Mouse (Mus musculus) forebrain, embryonic 11.5 days (tissue): Measurements from ENCODE around the gene Neurl1a. TPM values are rescaled to one million over a fixed set of nuclear protein-coding genes. Genes with fewer than 3 reads are reported as not detected.

Experiments used
- ATAC-seq: fragments of 200-750 bp; cut with Nextera tagmentation; replicated peaks from 2 replicates; pipeline ENCODE4 v1.8.0; 2017; ENCODE audit warnings: moderate TSS enrichment; ENCODE audit not compliant: low FRiP score
- DNase-seq: peaks from one replicate; pipeline ENCODE4 v3.0.0-alpha.2; 2017; ENCODE audit warnings: low spot score
- H3K27ac ChIP-seq: fragments of 300-500 bp; sonication (generic); 2 replicates; pipeline ENCODE4 v1.5.1; 2014; ENCODE audit warnings: low read depth, low read length
- H3K27me3 ChIP-seq: fragments of 300-500 bp; sonication (generic); 2 replicates; pipeline ENCODE4 v1.6.1; 2014; ENCODE audit warnings: mild to moderate bottlenecking, low read length, mixed read lengths; ENCODE audit not compliant: control insufficient read depth, insufficient read depth
- H3K36me3 ChIP-seq: fragments of 300-500 bp; sonication (generic); 2 replicates; pipeline ENCODE4 v1.6.1; 2014; ENCODE audit warnings: mild to moderate bottlenecking, low read length, moderate library complexity, mixed read lengths; ENCODE audit not compliant: control insufficient read depth, insufficient read depth
- H3K4me1 ChIP-seq: fragments of 300-500 bp; sonication (generic); replicated peaks from 2 replicates; pipeline ENCODE4 v1.6.1; 2014; ENCODE audit warnings: low read length, mixed read lengths; ENCODE audit not compliant: control insufficient read depth, insufficient read depth
- H3K4me2 ChIP-seq: fragments of 300-500 bp; sonication (generic); 2 replicates; pipeline ENCODE4 v1.6.1; 2014; ENCODE audit warnings: low read depth, mild to moderate bottlenecking, low read length, moderate library complexity, mixed read lengths; ENCODE audit not compliant: severe bottlenecking
- H3K4me3 ChIP-seq: fragments of 300-500 bp; sonication (generic); 2 replicates; pipeline ENCODE4 v1.5.1; 2014; ENCODE audit warnings: low read depth, low read length
- H3K9ac ChIP-seq: fragments of 300-500 bp; sonication (generic); 2 replicates; pipeline ENCODE4 v1.6.1; 2014; ENCODE audit warnings: low read length
- H3K9me3 ChIP-seq: fragments of 300-500 bp; sonication (generic); 2 replicates; pipeline ENCODE4 v1.6.1; 2016; ENCODE audit warnings: low read length, mixed read lengths; ENCODE audit not compliant: control insufficient read depth
- WGBS: fragments of 180-500 bp; shearing (Covaris S2); extraction: QIAGEN DNeasy Blood & Tissue Kit; methylation state at CpG from one replicate; pipeline ENCODE4 v1.1.7; 2014; 5-methylcytosine and 5-hydroxymethylcytosine counted together
- polyA plus RNA-seq: library from polyadenylated mRNA; unstranded; fragments of >200 nt; fragmentation: Nextera tagmentation; extraction: Ambion mirVana; gene quantifications from 2 replicates; pipeline ENCODE4 v1.2.1, GENCODE M21; 2014

Neurl1a gene
- polyA plus RNA-seq, 1 experiment from 2014 or later: 3.7 TPM

DNA sequence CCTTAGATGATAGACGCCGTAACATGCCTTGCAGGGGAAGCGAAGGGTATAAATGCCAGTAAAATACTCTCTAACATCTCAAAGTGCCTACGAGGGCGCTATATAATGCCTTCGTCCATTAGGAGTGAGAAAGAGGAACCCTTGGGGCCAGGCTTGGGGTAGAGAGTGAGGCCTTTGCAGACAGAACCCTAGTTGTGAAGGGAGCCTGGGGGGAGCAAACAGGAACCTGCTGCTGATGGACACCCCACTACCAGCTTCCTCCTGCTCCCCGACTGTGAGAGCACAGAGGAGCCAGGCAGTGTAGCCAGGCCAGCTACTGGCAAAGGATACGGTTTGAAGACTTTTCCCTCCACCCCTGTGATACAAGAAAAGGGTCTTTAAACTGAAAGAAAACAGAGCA lies 85.0 kb downstream of the Neurl1a start:
- no peaks in the 10 kb centered on the region; the same call in 1 of the 2 replicates for H3K36me3 ChIP-seq
- no peaks in the 10 kb centered on the region for H3K4me1 ChIP-seq
- 92% methylated on average over 8 of the region's 8 CpGs for WGBS
- H3K9ac ChIP-seq: no peak overlapping the region
- no peak for ATAC-seq
- H3K4me3 ChIP-seq: no peak overlapping the region
- H3K27ac ChIP-seq: no peak overlapping the region
- H3K4me2 ChIP-seq: no peak overlapping the region
- no peaks in the 10 kb centered on the region for H3K9me3 ChIP-seq
- no peaks in the 10 kb centered on the region for H3K27me3 ChIP-seq
- DNase-seq: no peak

GRCm38 (mm10) chr19:47264322-47265092 lies 85.9 kb downstream of the Neurl1a start:
- no peak overlapping the region for H3K27ac ChIP-seq
- H3K4me3 ChIP-seq: no peak overlapping the region
- H3K27me3 ChIP-seq: no peaks in the 10 kb centered on the region
- DNase-seq: peak; percentile 87
- ATAC-seq: peak; percentile 53
- no peaks in the 10 kb centered on the region for H3K9me3 ChIP-seq
- no peak overlapping the region for H3K4me2 ChIP-seq
- H3K4me1 ChIP-seq: no peaks in the 10 kb centered on the region
- no peak overlapping the region for H3K9ac ChIP-seq
- H3K36me3 ChIP-seq: no peaks in the 10 kb centered on the region; the same call in 1 of the 2 replicates
- 45% methylated on average over 11 of the region's 11 CpGs for WGBS

GRCm38 (mm10) chr19:47266070-47266801 lies 87.6 kb downstream of the Neurl1a start:
- Histone ChIP-seq H3K4me2 (no peak overlapping the region), H3K27ac (no peak overlapping the region), H3K36me3 (no peaks in the 10 kb centered on the region; the same call in 1 of the 2 replicates), H3K9ac (no peak overlapping the region), H3K4me1 (no peaks in the 10 kb centered on the region), H3K27me3 (no peaks in the 10 kb centered on the region), H3K4me3 (no peak overlapping the region), H3K9me3 (no peaks in the 10 kb centered on the region)
- WGBS: 92% methylated on average over 18 of the region's 18 CpGs
- no peak for DNase-seq
- no peak for ATAC-seq

GRCm38 (mm10) chr19:47267066-47267465 lies 88.4 kb downstream of the Neurl1a start:
- no peaks in the 10 kb centered on the region for H3K9me3 ChIP-seq
- no peaks in the 10 kb centered on the region for H3K4me1 ChIP-seq
- DNase-seq (no peak), ATAC-seq (no peak)
- no peak overlapping the region for H3K9ac ChIP-seq
- H3K27me3 ChIP-seq: no peaks in the 10 kb centered on the region
- no peak overlapping the region for H3K27ac ChIP-seq
- no peak overlapping the region for H3K4me2 ChIP-seq
- H3K36me3 ChIP-seq: no peaks in the 10 kb centered on the region; the same call in 1 of the 2 replicates
- 90% methylated on average over 21 of the region's 21 CpGs for WGBS
- H3K4me3 ChIP-seq: no peak overlapping the region

- Histone ChIP-seq H3K36me3 (no peaks in the 10 kb centered on the region; the same call in 1 of the 2 replicates), H3K27me3 (no peaks in the 10 kb centered on the region), H3K9ac (no peak overlapping the region), H3K4me1 (no peaks in the 10 kb centered on the region), H3K27ac (no peak overlapping the region), H3K4me3 (no peak overlapping the region), H3K4me2 (no peak overlapping the region), H3K9me3 (no peaks in the 10 kb centered on the region)
- ATAC-seq (no peak), DNase-seq (no peak)
- WGBS: 48% methylated on average over 8 of the region's 8 CpGs
These were observed 91.1 kb downstream of the Neurl1a start for GRCm38 (mm10) chr19:47269729-47270128.

- Histone ChIP-seq H3K36me3 (no peaks in the 10 kb centered on the region; the same call in 1 of the 2 replicates), H3K9ac (no peak overlapping the region), H3K4me1 (no peaks in the 10 kb centered on the region), H3K4me2 (no peak overlapping the region), H3K27me3 (no peaks in the 10 kb centered on the region), H3K27ac (no peak overlapping the region), H3K9me3 (no peaks in the 10 kb centered on the region), H3K4me3 (no peak overlapping the region)
- no peak for ATAC-seq
- WGBS: 85% methylated on average over 9 of the region's 9 CpGs
- DNase-seq: no peak
These were observed 91.9 kb downstream of the Neurl1a start for GRCm38 (mm10) chr19:47270520-47270919.

DNA sequence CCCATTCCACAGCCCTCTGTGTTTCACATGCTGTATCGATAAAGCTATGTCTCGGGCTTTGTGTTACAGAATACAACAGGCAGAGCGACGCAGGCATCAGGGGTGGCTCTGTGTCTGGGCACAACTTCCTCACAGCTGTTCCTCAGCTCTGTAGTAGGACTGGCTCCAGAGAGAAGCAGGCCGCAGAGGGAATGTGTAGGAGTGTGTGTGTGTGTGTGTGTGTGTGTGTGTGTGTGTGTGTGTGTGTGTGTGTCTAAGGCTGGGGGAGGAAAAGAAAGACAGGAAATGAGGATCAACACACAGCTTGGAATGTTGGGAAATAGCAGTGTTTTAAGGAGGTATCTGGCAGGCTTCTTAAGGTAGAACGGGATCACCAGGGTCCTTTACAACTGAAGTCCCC lies 98.1 kb downstream of the Neurl1a start:
- DNase-seq (no peak), ATAC-seq (no peak)
- H3K36me3 ChIP-seq: peaks cover 3% of the 10 kb centered on the region; the same call in 1 of the 2 replicates
- H3K9ac ChIP-seq: no peak overlapping the region
- H3K4me1 ChIP-seq: no peaks in the 10 kb centered on the region
- no peaks in the 10 kb centered on the region for H3K9me3 ChIP-seq
- H3K27me3 ChIP-seq: no peaks in the 10 kb centered on the region
- H3K4me3 ChIP-seq: no peak overlapping the region
- H3K27ac ChIP-seq: no peak overlapping the region
- no peak overlapping the region for H3K4me2 ChIP-seq
- WGBS: 94% methylated on average over 6 of the region's 6 CpGs

GRCm38 (mm10) chr19:47279372-47279771 lies 100.8 kb downstream of the Neurl1a start:
- H3K4me1 ChIP-seq: no peaks in the 10 kb centered on the region
- no peak overlapping the region for H3K9ac ChIP-seq
- H3K4me2 ChIP-seq: no peak overlapping the region
- H3K4me3 ChIP-seq: no peak overlapping the region
- H3K36me3 ChIP-seq: peaks cover 3% of the 10 kb centered on the region; the same call in 1 of the 2 replicates
- H3K27ac ChIP-seq: no peak overlapping the region
- H3K9me3 ChIP-seq: no peaks in the 10 kb centered on the region
- no peaks in the 10 kb centered on the region for H3K27me3 ChIP-seq
- DNase-seq (no peak), ATAC-seq (no peak)
- WGBS: 78% methylated on average over 4 of the region's 4 CpGs
